Mouse (Mus musculus) cortical plate, adult 2 months (tissue): Measurements from ENCODE around the gene Myl3.

Experiments used
- CTCF ChIP-seq: fragments of 200-500 bp; IDR thresholded peaks from 2 replicates; pipeline ENCODE4 v1.5.1; 2011; ENCODE audit warnings: mild to moderate bottlenecking, control low read depth, low read length; ENCODE audit not compliant: insufficient read depth; ENCODE audit errors: extremely low read depth
- POLR2A ChIP-seq: fragments of 200-500 bp; IDR thresholded peaks from 2 replicates; pipeline ENCODE4 v1.6.1; 2011; ENCODE audit warnings: mild to moderate bottlenecking, low read length, control low read depth; ENCODE audit not compliant: insufficient read depth; ENCODE audit errors: extremely low read depth

DNA sequence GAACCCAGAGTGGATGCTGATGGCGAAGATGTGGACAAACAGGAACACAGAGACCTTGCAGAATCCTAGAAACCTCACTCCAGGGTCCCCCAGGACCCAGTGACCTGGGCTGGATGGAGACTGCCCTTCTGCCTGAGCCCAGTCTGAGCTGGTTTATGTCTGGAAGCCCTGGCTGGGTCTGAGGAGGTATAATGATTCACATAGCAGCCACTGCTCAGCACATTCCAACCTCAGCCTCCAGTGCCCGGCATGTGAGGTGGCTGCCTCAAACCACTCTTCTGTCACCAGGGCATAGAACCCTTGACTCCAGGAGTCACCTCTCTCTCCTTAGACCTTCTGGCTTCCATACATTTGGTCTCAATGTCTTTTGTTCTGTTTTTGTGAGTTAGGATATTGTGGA, 6.8 kb downstream of the Myl3 start:
- TF ChIP-seq CTCF (no peak), POLR2A (no peak)
